16 mouse cellular contexts compared by ENCODE assay signal in the genomic region with DNA sequence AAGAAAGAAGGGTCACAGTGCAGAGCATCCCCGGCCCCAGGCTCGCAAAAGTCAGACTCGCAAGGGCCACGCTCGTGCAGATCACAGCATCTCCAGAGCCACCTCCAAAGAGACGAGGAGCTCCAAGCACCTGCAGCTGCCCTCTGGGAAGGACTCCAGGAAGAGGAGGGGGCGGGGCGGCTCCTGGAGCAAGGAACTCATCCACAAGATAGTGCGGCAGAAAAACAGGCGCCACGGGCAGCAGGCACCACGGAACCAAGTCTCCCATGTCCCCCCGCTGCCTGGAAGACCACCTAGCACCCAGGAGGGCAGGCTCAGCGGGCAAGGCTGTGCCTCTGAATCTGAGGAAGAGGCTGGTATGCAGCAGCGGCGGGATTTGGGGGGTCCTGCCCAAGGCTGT.
"Had no signal": no experiment of that assay in that cellular context is flagged by ENCODE, and none has a peak within 500 bp of the region (broad histone marks: within the 10 kb centered on the region; RNA-seq: fewer than 3 reads in every experiment).

No protein-coding gene starts in this region.

- H3K9ac ChIP-seq: limb, embryonic 13.5 days; liver, embryonic 14.5 days; midbrain, embryonic 15.5 days; neural tube, embryonic 12.5 days had no signal

- H3K9me3 ChIP-seq: limb, embryonic 13.5 days; midbrain, embryonic 15.5 days; neural tube, embryonic 12.5 days had no signal

- H3K36me3 ChIP-seq: midbrain, embryonic 15.5 days; neural tube, embryonic 12.5 days had no signal

- H3K4me3 ChIP-seq: limb, embryonic 13.5 days; midbrain, embryonic 15.5 days; neural tube, embryonic 12.5 days had no signal

- H3K27ac ChIP-seq: kidney, postnatal 0 days; limb, embryonic 13.5 days; liver, embryonic 14.5 days; midbrain, embryonic 15.5 days; neural tube, embryonic 12.5 days had no signal

- DNase-seq: kidney, postnatal 36 days; layer of hippocampus, adult 9-11 months; layer of hippocampus, postnatal 36 days; lung, adult 18-20 months; lung, postnatal 36 days; retina, postnatal 1 day; right cerebral cortex, postnatal 4 days; spleen, adult 18-20 months; thymus, adult 18-20 months; thymus, postnatal 14 days had no signal

- H3K27me3 ChIP-seq: midbrain, embryonic 15.5 days had no signal

- H3K4me2 ChIP-seq: limb, embryonic 13.5 days; midbrain, embryonic 15.5 days; neural tube, embryonic 12.5 days had no signal

- ATAC-seq: lung, postnatal 0 days; midbrain, embryonic 15.5 days had no signal

- H3K4me1 ChIP-seq: limb, embryonic 13.5 days had no signal
